Mouse (Mus musculus) neural tube, embryonic 15.5 days (tissue): ENCODE measurements around the gene Gnb1. TPM values are rescaled to one million over a fixed set of nuclear protein-coding genes. Genes with fewer than 3 reads are reported as not detected.

Source experiments
- ATAC-seq: fragments of 200-750 bp; cut with Nextera tagmentation; 2 replicates; pipeline ENCODE4 v1.8.0; 2017; ENCODE audit warnings: mild to moderate bottlenecking, moderate TSS enrichment, moderate library complexity; ENCODE audit not compliant: low FRiP score
- H3K27ac ChIP-seq: fragments of 300-500 bp; sonication (generic); replicated peaks from 2 replicates; pipeline ENCODE4 v1.5.1; 2015; ENCODE audit warnings: mild to moderate bottlenecking, inconsistent platforms
- H3K27me3 ChIP-seq: fragments of 300-500 bp; sonication (generic); replicated peaks from 2 replicates; pipeline ENCODE4 v1.6.1; 2015; ENCODE audit warnings: inconsistent platforms
- H3K36me3 ChIP-seq: fragments of 300-500 bp; sonication (generic); 2 replicates; pipeline ENCODE4 v1.6.1; 2015; ENCODE audit warnings: inconsistent platforms
- H3K4me1 ChIP-seq: fragments of 300-500 bp; sonication (generic); 2 replicates; pipeline ENCODE4 v1.6.1; 2015; ENCODE audit warnings: inconsistent platforms
- H3K4me2 ChIP-seq: fragments of 300-500 bp; sonication (generic); 2 replicates; pipeline ENCODE4 v1.6.1; 2015; ENCODE audit warnings: inconsistent platforms, mild to moderate bottlenecking, moderate library complexity
- H3K4me3 ChIP-seq: fragments of 300-500 bp; sonication (generic); replicated peaks from 2 replicates; pipeline ENCODE4 v1.5.1; 2015; ENCODE audit warnings: mild to moderate bottlenecking, inconsistent platforms
- H3K9ac ChIP-seq: fragments of 300-500 bp; sonication (generic); replicated peaks from 2 replicates; pipeline ENCODE4 v1.6.1; 2015; ENCODE audit warnings: mild to moderate bottlenecking, inconsistent platforms
- H3K9me3 ChIP-seq: fragments of 300-500 bp; sonication (generic); replicated peaks from 2 replicates; pipeline ENCODE4 v1.6.1; 2016; ENCODE audit warnings: inconsistent platforms
- WGBS: fragments of 180-500 bp; shearing (Covaris S2); methylation state at CpG from one replicate; pipeline ENCODE4 v1.1.7; 2015; ENCODE audit warnings: mixed read lengths; 5-methylcytosine and 5-hydroxymethylcytosine counted together
- polyA plus RNA-seq: library from polyadenylated mRNA; unstranded; fragments of >200 nt; fragmentation: Nextera tagmentation; extraction: Ambion mirVana; gene quantifications from 2 replicates; pipeline ENCODE4 v1.2.1, GENCODE M21; 2015

Gnb1 gene
- polyA plus RNA-seq = 910 and 1,003 TPM in 2 replicates

- Histone ChIP-seq H3K27ac (peak within 1 kb of the TSS; percentile 95), H3K4me1 (peaks cover 59% of the 10 kb centered on the region), H3K4me2 (peak within 1 kb of the TSS; percentile 74), H3K9ac (peak within 1 kb of the TSS; percentile 100), H3K4me3 (peak within 1 kb of the TSS; percentile 97), H3K27me3 (no peaks in the 10 kb centered on the region), H3K36me3 (no peaks in the 10 kb centered on the region), H3K9me3 (no peaks in the 10 kb centered on the region)
- ATAC-seq = peak; percentile 87
- 0% methylated on average over 36 of the region's 60 CpGs for WGBS
Observed at GRCm38 (mm10) chr4:155490990-155491504, at the start of gene Gnb1. Gnb1 (plus strand) TSS chr4:155491361.

GRCm38 (mm10) chr4:155442808-155443207 lies 48.4 kb upstream of the Gnb1 start:
- WGBS = 73% methylated on average over 3 of the region's 3 CpGs
- H3K4me2 ChIP-seq = no peak overlapping the region

GRCm38 (mm10) chr4:155451597-155451996 lies 39.6 kb upstream of the Gnb1 start:
- Histone ChIP-seq H3K4me1 (no peaks in the 10 kb centered on the region), H3K27me3 (no peaks in the 10 kb centered on the region), H3K36me3 (no peaks in the 10 kb centered on the region), H3K4me3 (no peak overlapping the region), H3K9me3 (no peaks in the 10 kb centered on the region), H3K4me2 (no peak overlapping the region), H3K27ac (no peak overlapping the region), H3K9ac (no peak overlapping the region)
- no peak for ATAC-seq
- WGBS = 46% methylated on average over 10 of the region's 10 CpGs

More at GRCm38 (mm10) chr4:155442808-155443207, 48.4 kb upstream of the Gnb1 start:
- no peaks in the 10 kb centered on the region for H3K9me3 ChIP-seq
- H3K27ac ChIP-seq = no peak overlapping the region
- no peak overlapping the region for H3K9ac ChIP-seq
- no peak overlapping the region for H3K4me3 ChIP-seq
- H3K27me3 ChIP-seq = no peaks in the 10 kb centered on the region
- H3K36me3 ChIP-seq = no peaks in the 10 kb centered on the region
- no peaks in the 10 kb centered on the region for H3K4me1 ChIP-seq
- ATAC-seq = no peak

GRCm38 (mm10) chr4:155458575-155458974 lies 32.6 kb upstream of the Gnb1 start:
- H3K27me3 ChIP-seq = no peaks in the 10 kb centered on the region
- 81% methylated on average over 5 of the region's 5 CpGs for WGBS
- no peaks in the 10 kb centered on the region for H3K9me3 ChIP-seq
- no peaks in the 10 kb centered on the region for H3K36me3 ChIP-seq
- H3K4me3 ChIP-seq = no peak overlapping the region
- no peak overlapping the region for H3K4me2 ChIP-seq
- H3K4me1 ChIP-seq = no peaks in the 10 kb centered on the region
- H3K9ac ChIP-seq = no peak overlapping the region
- no peak for ATAC-seq
- no peak overlapping the region for H3K27ac ChIP-seq

GRCm38 (mm10) chr4:155463050-155463449 lies 28.1 kb upstream of the Gnb1 start:
- no peak overlapping the region for H3K4me2 ChIP-seq
- no peaks in the 10 kb centered on the region for H3K36me3 ChIP-seq
- H3K9ac ChIP-seq = no peak overlapping the region
- no peaks in the 10 kb centered on the region for H3K27me3 ChIP-seq
- no peak overlapping the region for H3K4me3 ChIP-seq
- no peak overlapping the region for H3K27ac ChIP-seq
- H3K4me1 ChIP-seq = no peaks in the 10 kb centered on the region
- 82% methylated on average over 13 of the region's 13 CpGs for WGBS
- no peak for ATAC-seq
- H3K9me3 ChIP-seq = no peaks in the 10 kb centered on the region

GRCm38 (mm10) chr4:155463611-155464010 lies 27.6 kb upstream of the Gnb1 start:
- H3K36me3 ChIP-seq = no peaks in the 10 kb centered on the region
- H3K9me3 ChIP-seq = no peaks in the 10 kb centered on the region
- H3K4me1 ChIP-seq = no peaks in the 10 kb centered on the region
- WGBS = 89% methylated on average over 6 of the region's 6 CpGs
- no peak overlapping the region for H3K4me2 ChIP-seq
- no peak overlapping the region for H3K27ac ChIP-seq
- H3K4me3 ChIP-seq = no peak overlapping the region
- H3K9ac ChIP-seq = no peak overlapping the region
- no peak for ATAC-seq
- H3K27me3 ChIP-seq = no peaks in the 10 kb centered on the region

GRCm38 (mm10) chr4:155464061-155464460 lies 27.1 kb upstream of the Gnb1 start:
- Histone ChIP-seq H3K36me3 (no peaks in the 10 kb centered on the region), H3K4me1 (no peaks in the 10 kb centered on the region), H3K4me2 (no peak overlapping the region), H3K27ac (no peak overlapping the region), H3K27me3 (no peaks in the 10 kb centered on the region; the same call in 1 of the 2 replicates), H3K9ac (no peak overlapping the region), H3K4me3 (no peak overlapping the region), H3K9me3 (no peaks in the 10 kb centered on the region)
- ATAC-seq = no peak
- WGBS = 89% methylated on average over 4 of the region's 4 CpGs

- H3K4me2 ChIP-seq = no peak overlapping the region
- WGBS = 84% methylated on average over 6 of the region's 6 CpGs
Observed at GRCm38 (mm10) chr4:155465607-155466006, 25.6 kb upstream of the Gnb1 start.

GRCm38 (mm10) chr4:155466080-155466479 lies 25.1 kb upstream of the Gnb1 start:
- H3K9ac ChIP-seq = no peak overlapping the region
- H3K4me3 ChIP-seq = no peak overlapping the region
- no peaks in the 10 kb centered on the region for H3K9me3 ChIP-seq
- ATAC-seq = no peak
- 89% methylated on average over 5 of the region's 5 CpGs for WGBS
- no peak overlapping the region for H3K27ac ChIP-seq
- H3K27me3 ChIP-seq = peaks cover 6% of the 10 kb centered on the region
- no peaks in the 10 kb centered on the region for H3K4me1 ChIP-seq
- no peak overlapping the region for H3K4me2 ChIP-seq
- H3K36me3 ChIP-seq = no peaks in the 10 kb centered on the region

More at GRCm38 (mm10) chr4:155465607-155466006, 25.6 kb upstream of the Gnb1 start:
- ATAC-seq = no peak
- Histone ChIP-seq H3K36me3 (no peaks in the 10 kb centered on the region), H3K27me3 (peaks cover 6% of the 10 kb centered on the region), H3K9me3 (no peaks in the 10 kb centered on the region), H3K27ac (no peak overlapping the region), H3K9ac (no peak overlapping the region), H3K4me3 (no peak overlapping the region), H3K4me1 (no peaks in the 10 kb centered on the region)

- Histone ChIP-seq H3K27ac (no peak overlapping the region), H3K36me3 (no peaks in the 10 kb centered on the region), H3K9me3 (no peaks in the 10 kb centered on the region), H3K9ac (no peak overlapping the region), H3K4me3 (no peak overlapping the region), H3K4me1 (no peaks in the 10 kb centered on the region), H3K27me3 (peaks cover 6% of the 10 kb centered on the region), H3K4me2 (no peak overlapping the region)
- ATAC-seq = no peak
- 81% methylated on average over 13 of the region's 13 CpGs for WGBS
Observed at GRCm38 (mm10) chr4:155467237-155468010, 23.7 kb upstream of the Gnb1 start.

- 17% methylated on average over 21 of the region's 21 CpGs for WGBS
Observed at GRCm38 (mm10) chr4:155468952-155469351, 22.2 kb upstream of the Gnb1 start, which contains the start of gene Tmem52. Tmem52 (plus strand) TSS chr4:155469114.

More at GRCm38 (mm10) chr4:155468952-155469351, 22.2 kb upstream of the Gnb1 start, which contains the start of gene Tmem52:
- peaks cover 6% of the 10 kb centered on the region for H3K27me3 ChIP-seq
- no peaks in the 10 kb centered on the region for H3K9me3 ChIP-seq
- peak within 1 kb of the TSS; percentile 32; the same call in 1 of the 2 replicates for H3K4me2 ChIP-seq
- H3K27ac ChIP-seq = no peak within 1 kb of the TSS
- no peak within 1 kb of the TSS for H3K4me3 ChIP-seq
- no peak for ATAC-seq
- H3K36me3 ChIP-seq = no peaks in the 10 kb centered on the region
- H3K4me1 ChIP-seq = peaks cover 4% of the 10 kb centered on the region
- H3K9ac ChIP-seq = no peak within 1 kb of the TSS
